Mouse (Mus musculus) CH12.LX (cell line): Measurements from ENCODE around the gene 3110082J24Rik. TPM values are rescaled to one million over a fixed set of nuclear protein-coding genes. Genes with fewer than 3 reads are reported as not detected.

Experiments used
- DNase-seq: peaks from one replicate; pipeline ENCODE4 v3.0.0-alpha.2; 2013; ENCODE audit errors: extremely low read depth
- H3K27ac ChIP-seq: 2 replicates; pipeline ENCODE4 v1.5.1; 2012; ENCODE audit warnings: low read depth, mild to moderate bottlenecking, control low read depth, moderate library complexity; ENCODE audit not compliant: insufficient read depth
- H3K27me3 ChIP-seq: replicated peaks from 2 replicates; pipeline ENCODE3; 2012; ENCODE audit warnings: inconsistent platforms
- H3K36me3 ChIP-seq, 2 experiments: replicated peaks in 1 of 2; 2 replicates each; pipeline versions ENCODE3 to v1.6.1; 2012; ENCODE audit warnings: inconsistent platforms in 1 of 2, low read length in 1 of 2, mild to moderate bottlenecking in 1 of 2, mixed read lengths in 1 of 2, moderate library complexity in 1 of 2; ENCODE audit not compliant: control insufficient read depth in 1 of 2, insufficient read depth in 1 of 2
- H3K4me1 ChIP-seq, 2 experiments: 2 replicates each; pipeline ENCODE4 v1.6.1; 2012; ENCODE audit warnings: inconsistent platforms in 1 of 2, moderate library complexity in 1 of 2; ENCODE audit not compliant: insufficient read depth in 2 of 2, control insufficient read depth in 1 of 2
- H3K4me2 ChIP-seq: 2 replicates; pipeline ENCODE4 v1.6.1; 2012; ENCODE audit warnings: low read depth, mild to moderate bottlenecking, control low read depth; ENCODE audit not compliant: poor library complexity, insufficient read depth, severe bottlenecking
- H3K4me3 ChIP-seq, 3 experiments: fragments of 150-350 bp in 1 of 3; sonication (generic) in 1 of 3; replicated peaks in 1 of 3; 2 replicates each; pipeline versions ENCODE3 to v1.5.1; 2011 to 2012; ENCODE audit warnings: low read depth in 2 of 3, low read length in 2 of 3, mild to moderate bottlenecking in 2 of 3, moderate library complexity in 2 of 3, control low read depth in 1 of 3, improper control_type of control experiment in 1 of 3, inconsistent platforms in 1 of 3, mixed read lengths in 1 of 3; ENCODE audit not compliant: poor library complexity in 1 of 3
- H3K79me2 ChIP-seq: replicated peaks from 2 replicates; pipeline ENCODE4 v1.6.1; 2012; ENCODE audit warnings: mild to moderate bottlenecking, moderate library complexity; ENCODE audit not compliant: control insufficient read depth, poor library complexity, insufficient read depth, severe bottlenecking; ENCODE audit errors: extremely low read depth
- H3K9ac ChIP-seq: 2 replicates; pipeline ENCODE4 v1.6.1; 2012; ENCODE audit warnings: low read depth, mild to moderate bottlenecking, control low read depth, moderate library complexity; ENCODE audit not compliant: insufficient read depth
- H3K9me3 ChIP-seq: replicated peaks from 2 replicates; pipeline ENCODE3; 2012; ENCODE audit warnings: low read length, inconsistent platforms, mixed read lengths
- CHD1 ChIP-seq: IDR thresholded peaks from 2 replicates; pipeline ENCODE4 v1.6.1; 2012; ENCODE audit warnings: low read depth, low read length, improper control_type of control experiment, inconsistent platforms
- CHD2 ChIP-seq: IDR thresholded peaks from 2 replicates; pipeline ENCODE4 v1.6.1; 2011; ENCODE audit warnings: low read length, improper control_type of control experiment
- CTCF ChIP-seq, 2 experiments: IDR thresholded peaks in 1 of 2; conservative IDR thresholded peaks in 1 of 2; 2 replicates each; pipeline ENCODE4 v1.5.1; 2011 to 2012; ENCODE audit warnings: low read depth in 2 of 2, low read length in 2 of 2, improper control_type of control experiment in 1 of 2, inconsistent platforms in 1 of 2, mild to moderate bottlenecking in 1 of 2, moderate library complexity in 1 of 2
- E2F4 ChIP-seq: IDR thresholded peaks from 2 replicates; pipeline ENCODE4 v1.6.1; 2011; ENCODE audit warnings: low read depth, low read length, improper control_type of control experiment; ENCODE audit not compliant: insufficient replicate concordance
- EP300 ChIP-seq: IDR thresholded peaks from 2 replicates; pipeline ENCODE4 v1.6.1; 2011; ENCODE audit warnings: low read length, improper control_type of control experiment
- ETS1 ChIP-seq: conservative IDR thresholded peaks from 2 replicates; pipeline ENCODE4 v1.6.1; 2012; ENCODE audit warnings: low read depth, mild to moderate bottlenecking, inconsistent platforms, low read length, improper control_type of control experiment, moderate library complexity
- HCFC1 ChIP-seq: IDR thresholded peaks from 2 replicates; pipeline ENCODE4 v1.6.1; 2012; ENCODE audit warnings: low read depth, mild to moderate bottlenecking, inconsistent platforms, low read length, improper control_type of control experiment
- JUN ChIP-seq: IDR thresholded peaks from 2 replicates; pipeline ENCODE4 v1.6.1; 2011; ENCODE audit warnings: low read depth, mild to moderate bottlenecking, low read length, improper control_type of control experiment, moderate library complexity; ENCODE audit not compliant: insufficient read depth
- JUND ChIP-seq: conservative IDR thresholded peaks from 2 replicates; pipeline ENCODE4 v1.6.1; 2011; ENCODE audit warnings: low read depth, low read length, improper control_type of control experiment
- KAT2A ChIP-seq: IDR thresholded peaks from 2 replicates; pipeline ENCODE4 v1.6.1; 2012; ENCODE audit warnings: low read length, improper control_type of control experiment, inconsistent platforms; ENCODE audit not compliant: insufficient replicate concordance
- MAFK ChIP-seq: IDR thresholded peaks from 2 replicates; pipeline ENCODE4 v1.6.1; 2011; ENCODE audit warnings: low read length, improper control_type of control experiment; ENCODE audit not compliant: insufficient replicate concordance
- MAX ChIP-seq: IDR thresholded peaks from 2 replicates; pipeline ENCODE4 v1.6.1; 2011; ENCODE audit warnings: low read length, improper control_type of control experiment
- MAZ ChIP-seq: IDR thresholded peaks from 2 replicates; pipeline ENCODE4 v1.6.1; 2012; ENCODE audit warnings: low read depth, mild to moderate bottlenecking, inconsistent platforms, low read length, improper control_type of control experiment, moderate library complexity
- MEF2A ChIP-seq: IDR thresholded peaks from 2 replicates; pipeline ENCODE4 v1.6.1; 2014; ENCODE audit warnings: low read depth, mild to moderate bottlenecking, inconsistent platforms, low read length, improper control_type of control experiment, borderline replicate concordance
- MXI1 ChIP-seq: IDR thresholded peaks from 2 replicates; pipeline ENCODE4 v1.6.1; 2011; ENCODE audit warnings: mild to moderate bottlenecking, low read depth, low read length, improper control_type of control experiment
- PAX5 ChIP-seq: IDR thresholded peaks from 2 replicates; pipeline ENCODE4 v1.6.1; 2012; ENCODE audit warnings: low read length, inconsistent platforms, mixed read lengths
- POLR2AphosphoS2 ChIP-seq: IDR thresholded peaks from 2 replicates; pipeline ENCODE4 v1.6.1; 2011; ENCODE audit warnings: low read depth, low read length, improper control_type of control experiment
- RAD21 ChIP-seq: IDR thresholded peaks from 2 replicates; pipeline ENCODE4 v1.6.1; 2011; ENCODE audit warnings: low read depth, mild to moderate bottlenecking, low read length, improper control_type of control experiment, moderate library complexity
- RCOR1 ChIP-seq: conservative IDR thresholded peaks from 2 replicates; pipeline ENCODE4 v1.6.1; 2012; ENCODE audit warnings: low read depth, mild to moderate bottlenecking, inconsistent platforms, low read length, improper control_type of control experiment
- SIN3A ChIP-seq: IDR thresholded peaks from 2 replicates; pipeline ENCODE4 v1.6.1; 2012; ENCODE audit warnings: low read length, improper control_type of control experiment, inconsistent platforms
- TCF12 ChIP-seq: IDR thresholded peaks from 2 replicates; pipeline ENCODE4 v1.6.1; 2014; ENCODE audit warnings: low read depth, mild to moderate bottlenecking, inconsistent platforms, low read length, improper control_type of control experiment
- USF1 ChIP-seq: IDR thresholded peaks from 2 replicates; pipeline ENCODE4 v1.6.1; 2014; ENCODE audit warnings: low read depth, mild to moderate bottlenecking, inconsistent platforms, low read length, improper control_type of control experiment
- ZC3H11A ChIP-seq: IDR thresholded peaks from 2 replicates; pipeline ENCODE4 v1.6.1; 2012; ENCODE audit warnings: low read depth, mild to moderate bottlenecking, inconsistent platforms, low read length, improper control_type of control experiment
- ZKSCAN1 ChIP-seq: IDR thresholded peaks from 2 replicates; pipeline ENCODE4 v1.6.1; 2012; ENCODE audit warnings: low read depth, inconsistent platforms, low read length, improper control_type of control experiment, borderline replicate concordance
- ZMIZ1 ChIP-seq: IDR thresholded peaks from 2 replicates; pipeline ENCODE4 v1.6.1; 2012; ENCODE audit warnings: low read depth, mild to moderate bottlenecking, inconsistent platforms, low read length, improper control_type of control experiment
- ZNF384 ChIP-seq: IDR thresholded peaks from 2 replicates; pipeline ENCODE4 v1.6.1; 2012; ENCODE audit warnings: low read depth, low read length, improper control_type of control experiment, inconsistent platforms
- dilution Hi-C: fragments of 300-500 bp; cut with MboI; formaldehyde crosslinking; loops from 2 replicates; pipeline ENCODE4 v1.14.3; 2020; ENCODE audit warnings: low sequenced_read_pairs; ENCODE audit not compliant: extremely low pct_unique_long_range_greater_than_20kb, extremely low pct_ligation_motif_present
- in situ Hi-C: fragments of 300-500 bp; cut with MboI; formaldehyde crosslinking; loops from 3 replicates; pipeline ENCODE4 v1.14.3; 2019; ENCODE audit warnings: low sequenced_read_pairs, low pct_ligation_motif_present, low pct_unique_long_range_greater_than_20kb, mixed read lengths
- polyA plus RNA-seq: library from polyadenylated mRNA; unstranded; fragments of >175 nt; gene quantifications from 2 replicates; pipeline ENCODE4 v1.2.1, GENCODE M21; 2012; ENCODE audit warnings: low read depth; ENCODE audit not compliant: insufficient read length
- total RNA-seq, 2 experiments: library from RNA; depleted of rRNA; stranded (reverse); fragments of 300-350 nt in 1 of 2; fragments of >200 nt in 1 of 2; gene quantifications; 2 replicates each; pipeline ENCODE4 v1.2.3; 2012 to 2014

The 3110082J24Rik gene
- total and polyA plus RNA-seq, 3 experiments, result not detected

DNA sequence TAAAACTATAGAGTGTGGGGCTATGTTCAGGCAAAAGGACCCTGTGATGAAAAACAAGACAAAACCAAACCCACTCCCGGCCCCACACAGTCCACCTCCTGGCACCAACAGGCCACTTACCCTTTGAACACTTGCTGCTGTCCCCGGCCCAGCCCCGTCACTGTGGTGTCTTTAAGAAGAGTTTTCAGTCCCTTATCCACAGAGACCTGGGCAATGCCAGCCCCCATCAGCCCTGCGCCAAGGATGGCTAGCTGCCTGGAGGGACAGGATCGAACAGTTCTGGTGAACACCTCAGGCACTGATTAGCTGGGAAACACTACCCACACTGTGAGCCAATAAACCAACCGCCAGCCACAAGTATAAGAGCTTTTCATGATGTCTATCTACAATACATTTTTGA is 22.8 kb upstream of the 3110082J24Rik start:
- Histone ChIP-seq H3K9ac (no peak overlapping the region), H3K27me3 (no peaks in the 10 kb centered on the region), H3K4me1 (no peaks in the 10 kb centered on the region), H3K4me3 (no peak overlapping the region), H3K4me2 (no peak overlapping the region), H3K79me2 (no peaks in the 10 kb centered on the region), H3K36me3 (peaks cover 60 to 91% of the 10 kb centered on the region in 2 experiments), H3K27ac (no peak overlapping the region), H3K9me3 (no peaks in the 10 kb centered on the region)
- no peak for TF ChIP-seq MEF2A
- TF ChIP-seq CTCF (conservative IDR thresholded peaks at IDR 0.05 in 1 of 2, IDR thresholded peaks at IDR 0.05 in 1 of 2; ENCODE audit: low read depth in 2 of 2, low read length in 2 of 2), result no peak
- no peak for TF ChIP-seq USF1
- no peak for TF ChIP-seq MXI1
- no peak for TF ChIP-seq CHD2
- TF ChIP-seq ZMIZ1, result no peak
- no peak for TF ChIP-seq E2F4
- no peak for TF ChIP-seq MAX
- TF ChIP-seq ETS1, result no peak
- no peak for TF ChIP-seq SIN3A
- TF ChIP-seq PAX5, result no peak
- TF ChIP-seq RAD21, result no peak
- no peak for TF ChIP-seq ZKSCAN1
- no peak for TF ChIP-seq EP300
- no peak for TF ChIP-seq ZNF384
- TF ChIP-seq KAT2A, result no peak
- no peak for TF ChIP-seq POLR2AphosphoS2
- in situ Hi-C loops, result no loop called here
- dilution Hi-C loops, result no loop called here
- no peak for DNase-seq

DNA sequence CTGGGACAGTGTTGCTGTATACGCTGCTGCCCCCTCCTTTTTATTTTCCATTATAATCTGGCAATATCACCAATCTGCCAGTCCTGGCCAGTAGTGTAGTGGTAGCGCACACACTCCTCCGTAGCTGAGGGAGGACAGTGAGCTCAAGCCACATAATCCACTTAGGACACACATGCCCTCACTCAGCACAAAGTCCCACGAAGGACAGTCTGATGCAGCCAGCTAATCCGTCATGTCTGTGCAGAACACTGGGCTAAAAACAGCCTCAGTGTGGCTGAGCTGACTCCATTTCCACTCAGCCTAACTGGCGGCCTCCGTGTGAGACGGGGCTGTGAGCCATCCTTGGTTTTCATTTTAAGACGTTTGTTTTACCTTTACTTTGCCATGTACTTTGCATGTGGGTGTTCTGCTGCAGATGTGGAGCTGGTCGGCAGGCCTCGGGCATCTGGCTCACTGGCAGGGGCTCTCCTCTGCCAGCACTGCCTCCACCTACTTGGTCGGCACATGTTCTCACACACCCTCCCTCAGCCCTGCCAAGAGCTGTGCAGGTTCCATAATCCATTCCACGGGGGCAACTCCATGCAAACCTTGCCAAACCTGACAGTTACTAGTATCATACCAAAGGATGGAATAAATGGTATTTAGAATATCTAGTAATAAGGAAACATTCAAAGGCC is 22.2 kb upstream of the 3110082J24Rik start:
- Histone ChIP-seq H3K36me3 (peaks cover 65 to 92% of the 10 kb centered on the region in 2 experiments), H3K27ac (no peak overlapping the region), H3K27me3 (no peaks in the 10 kb centered on the region), H3K79me2 (no peaks in the 10 kb centered on the region), H3K9me3 (no peaks in the 10 kb centered on the region)
- dilution Hi-C loops, result no loop called here
- DNase-seq, result no peak
- TF ChIP-seq CHD1 (no peak), USF1 (no peak), KAT2A (no peak), SIN3A (no peak), JUND (no peak), ZC3H11A (no peak), JUN (no peak), TCF12 (no peak), RCOR1 (no peak), CTCF (conservative IDR thresholded peaks at IDR 0.05 in 1 of 2, IDR thresholded peaks at IDR 0.05 in 1 of 2; ENCODE audit: low read depth in 2 of 2, low read length in 2 of 2) (no peak), POLR2AphosphoS2 (no peak), ETS1 (no peak), MAFK (no peak), ZKSCAN1 (no peak), MAZ (no peak), MXI1 (no peak), PAX5 (no peak), ZMIZ1 (no peak), HCFC1 (no peak)
- TF ChIP-seq, all 38 proteins: peak for 0
- Histone ChIP-seq H3K4me2 (no peak overlapping the region), H3K4me1 (no peaks in the 10 kb centered on the region), H3K4me3 (no peak overlapping the region), H3K9ac (no peak overlapping the region)
- in situ Hi-C loops, result no loop called here
